Mouse (Mus musculus) heart, embryonic 12.5 days (tissue): ENCODE data around the gene Sgpp2. TPM values are rescaled to one million over a fixed set of nuclear protein-coding genes. Genes with fewer than 3 reads are reported as not detected.

ENCODE experiments used
- ATAC-seq: fragments of 200-750 bp; cut with Nextera tagmentation; 2 replicates; pipeline ENCODE4 v1.8.0; 2017; ENCODE audit warnings: moderate TSS enrichment, moderate library complexity; ENCODE audit not compliant: insufficient number of reproducible peaks, low FRiP score
- H3K27ac ChIP-seq: fragments of 300-500 bp; sonication (generic); 2 replicates; pipeline ENCODE4 v1.5.1; 2016; ENCODE audit warnings: mild to moderate bottlenecking, moderate library complexity; ENCODE audit not compliant: poor library complexity, severe bottlenecking
- H3K27me3 ChIP-seq: fragments of 300-500 bp; sonication (generic); replicated peaks from 2 replicates; pipeline ENCODE4 v1.6.1; 2016; ENCODE audit warnings: mild to moderate bottlenecking, moderate library complexity
- H3K36me3 ChIP-seq: fragments of 300-500 bp; sonication (generic); 2 replicates; pipeline ENCODE4 v1.6.1; 2016; ENCODE audit warnings: mild to moderate bottlenecking, moderate library complexity
- H3K4me1 ChIP-seq: fragments of 300-500 bp; sonication (generic); replicated peaks from 2 replicates; pipeline ENCODE4 v1.6.1; 2016; ENCODE audit warnings: mild to moderate bottlenecking
- H3K4me2 ChIP-seq: fragments of 300-500 bp; sonication (generic); 2 replicates; pipeline ENCODE4 v1.6.1; 2016; ENCODE audit warnings: mild to moderate bottlenecking, moderate library complexity
- H3K4me3 ChIP-seq: fragments of 300-500 bp; sonication (generic); 2 replicates; pipeline ENCODE4 v1.5.1; 2016; ENCODE audit warnings: mild to moderate bottlenecking
- H3K9ac ChIP-seq: fragments of 300-500 bp; sonication (generic); 2 replicates; pipeline ENCODE4 v1.6.1; 2016; ENCODE audit warnings: mild to moderate bottlenecking, moderate library complexity
- H3K9me3 ChIP-seq: fragments of 300-500 bp; sonication (generic); replicated peaks from 2 replicates; pipeline ENCODE4 v1.6.1; 2016; ENCODE audit warnings: mild to moderate bottlenecking, moderate library complexity
- WGBS: fragments of 180-500 bp; shearing (Covaris S2); methylation state at CpG from one replicate; pipeline ENCODE4 v1.1.7; 2016; 5-methylcytosine and 5-hydroxymethylcytosine counted together
- polyA plus RNA-seq: library from polyadenylated mRNA; unstranded; fragments of >200 nt; fragmentation: Nextera tagmentation; extraction: Ambion mirVana; gene quantifications from 2 replicates; pipeline ENCODE4 v1.2.1, GENCODE M21; 2016

Sgpp2 gene
- polyA plus RNA-seq, 1 experiment from 2014 or later = 0.14 TPM

DNA sequence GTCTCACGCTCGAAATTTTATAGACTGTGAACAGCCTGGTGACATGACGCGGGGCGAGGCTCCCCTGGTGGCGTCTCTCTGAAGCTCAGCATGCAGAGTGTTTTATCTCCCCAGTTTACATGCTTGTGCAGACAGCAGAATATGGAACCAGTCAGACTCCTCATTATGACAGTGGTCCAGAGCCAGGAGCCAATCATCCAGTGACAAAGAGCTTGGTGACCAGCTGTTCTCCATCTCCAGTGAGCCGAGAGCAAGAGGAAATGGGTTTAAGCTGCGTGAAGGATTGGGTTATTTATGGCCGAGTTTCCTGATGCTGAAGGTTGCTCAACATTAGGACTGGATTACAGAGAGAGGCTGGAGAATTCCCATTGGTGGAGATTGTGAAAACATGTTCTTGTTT, 28.1 kb downstream of the Sgpp2 start:
- H3K4me2 ChIP-seq = no peak overlapping the region
- H3K4me1 ChIP-seq = peaks cover 10% of the 10 kb centered on the region
- WGBS = 61% methylated on average over 9 of the region's 9 CpGs
- H3K9me3 ChIP-seq = no peaks in the 10 kb centered on the region
- ATAC-seq = no peak
- H3K36me3 ChIP-seq = no peaks in the 10 kb centered on the region
- H3K9ac ChIP-seq = no peak overlapping the region
- no peaks in the 10 kb centered on the region for H3K27me3 ChIP-seq
- H3K4me3 ChIP-seq = no peak overlapping the region
- H3K27ac ChIP-seq = no peak overlapping the region

DNA sequence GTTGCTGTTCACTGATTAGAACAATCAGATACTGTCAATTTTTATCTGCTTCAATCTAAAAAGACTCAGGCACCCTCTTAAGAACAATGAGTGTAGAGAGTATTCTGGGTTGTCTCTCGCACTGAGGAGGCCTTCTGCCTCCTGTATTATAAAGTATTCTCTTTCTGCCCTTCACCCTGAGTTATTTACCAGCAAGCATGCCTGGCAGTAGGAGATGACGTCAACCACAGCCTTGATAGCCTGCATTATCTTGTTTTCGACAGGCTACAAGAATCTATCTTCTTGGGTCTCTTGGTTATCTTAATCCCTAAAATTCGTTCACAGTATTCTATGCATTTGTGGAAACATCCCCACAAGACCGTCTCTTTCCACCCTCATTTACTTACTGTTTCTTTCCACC, 29.8 kb downstream of the Sgpp2 start:
- Histone ChIP-seq H3K9ac (no peak overlapping the region; the same call in 1 of the 2 replicates), H3K4me2 (peak overlapping the region; percentile 28; the same call in 1 of the 2 replicates), H3K27me3 (no peaks in the 10 kb centered on the region), H3K36me3 (no peaks in the 10 kb centered on the region), H3K9me3 (no peaks in the 10 kb centered on the region), H3K4me3 (no peak overlapping the region), H3K4me1 (peaks cover 10% of the 10 kb centered on the region), H3K27ac (no peak overlapping the region)
- 12% methylated on average over 5 of the region's 5 CpGs for WGBS
- no peak for ATAC-seq

GRCm38 (mm10) chr1:78340584-78340983, 30.4 kb downstream of the Sgpp2 start:
- H3K27me3 ChIP-seq = no peaks in the 10 kb centered on the region
- 57% methylated on average over 5 of the region's 5 CpGs for WGBS
- H3K36me3 ChIP-seq = no peaks in the 10 kb centered on the region
- H3K9ac ChIP-seq = no peak overlapping the region
- H3K9me3 ChIP-seq = no peaks in the 10 kb centered on the region
- no peak overlapping the region for H3K4me3 ChIP-seq
- no peak overlapping the region for H3K27ac ChIP-seq
- ATAC-seq = no peak
- H3K4me2 ChIP-seq = no peak overlapping the region
- peaks cover 10% of the 10 kb centered on the region for H3K4me1 ChIP-seq

DNA sequence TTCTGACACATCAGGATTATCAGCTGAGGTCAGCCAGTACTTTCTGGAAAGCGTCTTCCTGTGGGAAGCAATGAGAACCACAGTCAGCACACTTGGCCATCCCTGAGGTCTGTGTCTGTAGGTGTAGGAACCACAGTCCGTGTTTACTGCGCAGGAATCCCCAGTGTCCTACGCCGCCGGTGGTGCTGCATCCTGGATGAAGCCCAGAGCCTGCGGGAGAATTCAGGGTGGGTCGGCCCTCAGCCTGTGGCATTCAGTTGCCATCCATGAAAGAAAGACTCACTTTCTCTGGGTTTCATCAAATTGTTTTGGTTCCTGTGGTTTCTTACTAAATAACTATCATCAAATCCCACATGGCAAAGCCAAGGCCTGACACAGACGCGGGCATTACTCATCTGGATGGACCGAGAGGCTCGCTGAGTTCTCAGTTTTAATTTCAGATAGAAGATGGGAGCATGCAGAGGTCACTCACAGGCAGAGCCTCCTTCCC, 37.2 kb downstream of the Sgpp2 start:
- no peak overlapping the region for H3K4me2 ChIP-seq
- H3K4me1 ChIP-seq = 0 out of 2 replicates have a peak, but pooled peaks cover 3% of the 10 kb centered on the region
- no peak overlapping the region for H3K9ac ChIP-seq
- no peak overlapping the region for H3K27ac ChIP-seq
- H3K4me3 ChIP-seq = no peak overlapping the region
- ATAC-seq = no peak
- 68% methylated on average over 12 of the region's 12 CpGs for WGBS
- no peaks in the 10 kb centered on the region for H3K36me3 ChIP-seq
- H3K27me3 ChIP-seq = no peaks in the 10 kb centered on the region
- H3K9me3 ChIP-seq = no peaks in the 10 kb centered on the region

DNA sequence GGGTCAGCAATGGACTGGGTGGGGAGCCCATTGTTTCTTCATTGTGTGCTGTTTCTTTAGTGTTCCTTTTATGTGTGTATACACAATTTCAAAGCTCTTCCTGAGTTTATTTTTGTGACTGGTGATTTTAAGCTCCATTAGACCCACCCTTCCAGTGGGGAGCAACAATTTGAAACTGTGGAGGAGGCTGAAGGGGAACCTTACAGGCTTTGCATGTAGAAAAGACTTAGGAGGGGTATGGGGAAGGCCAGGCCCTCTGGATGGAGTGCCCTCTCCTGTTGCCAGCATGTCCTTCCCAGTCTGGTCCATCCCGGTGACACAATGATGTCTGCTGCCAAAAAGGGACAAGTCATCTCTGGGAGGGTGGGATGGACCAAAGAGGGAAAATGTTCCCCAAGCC, 39.1 kb downstream of the Sgpp2 start:
- Histone ChIP-seq H3K27me3 (no peaks in the 10 kb centered on the region), H3K4me3 (no peak overlapping the region), H3K27ac (no peak overlapping the region), H3K9ac (no peak overlapping the region), H3K4me2 (no peak overlapping the region), H3K4me1 (0 out of 2 replicates have a peak, but pooled peaks cover 3% of the 10 kb centered on the region), H3K9me3 (no peaks in the 10 kb centered on the region), H3K36me3 (no peaks in the 10 kb centered on the region)
- 87% methylated on average over 1 of the region's 1 CpGs for WGBS
- ATAC-seq = no peak

- 73% methylated on average over 1 of the region's 1 CpGs for WGBS
- H3K27ac ChIP-seq = no peak overlapping the region
- no peak overlapping the region for H3K4me3 ChIP-seq
- H3K9me3 ChIP-seq = no peaks in the 10 kb centered on the region
- H3K9ac ChIP-seq = no peak overlapping the region
- no peaks in the 10 kb centered on the region for H3K36me3 ChIP-seq
- H3K27me3 ChIP-seq = no peaks in the 10 kb centered on the region
- no peak for ATAC-seq
- H3K4me2 ChIP-seq = no peak overlapping the region
- H3K4me1 ChIP-seq = peaks cover 21% of the 10 kb centered on the region
These were observed 43.1 kb downstream of the Sgpp2 start for GRCm38 (mm10) chr1:78353254-78353653.

GRCm38 (mm10) chr1:78355123-78355522, 45.0 kb downstream of the Sgpp2 start:
- Histone ChIP-seq H3K4me2 (no peak overlapping the region), H3K9ac (no peak overlapping the region), H3K27ac (peak overlapping the region; percentile 61), H3K27me3 (no peaks in the 10 kb centered on the region), H3K9me3 (no peaks in the 10 kb centered on the region), H3K4me1 (peaks cover 21% of the 10 kb centered on the region), H3K36me3 (no peaks in the 10 kb centered on the region), H3K4me3 (no peak overlapping the region)
- WGBS = 16% methylated on average over 4 of the region's 4 CpGs
- ATAC-seq = peak; percentile 33; the same call in 1 of the 2 replicates

DNA sequence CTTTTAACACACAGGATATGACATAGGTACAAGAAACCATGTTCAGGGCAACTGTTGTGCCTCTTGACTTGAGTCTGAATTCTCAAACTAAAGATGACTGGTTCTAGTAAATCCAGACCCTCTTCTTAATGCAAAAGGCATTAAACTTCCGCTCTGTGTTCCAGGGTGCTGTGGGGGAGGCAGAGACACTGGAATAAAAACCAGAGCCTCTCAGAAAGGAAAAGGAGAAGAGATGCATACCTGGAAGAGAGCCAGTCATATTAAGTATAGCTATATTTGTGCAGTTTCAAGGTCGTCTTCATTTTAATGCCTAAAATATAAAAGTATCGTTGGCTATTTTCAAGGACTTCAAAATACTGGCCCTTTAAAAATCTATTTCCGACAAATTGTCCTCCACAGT, 47.3 kb downstream of the Sgpp2 start:
- no peak overlapping the region for H3K27ac ChIP-seq
- peaks cover 21% of the 10 kb centered on the region for H3K4me1 ChIP-seq

DNA sequence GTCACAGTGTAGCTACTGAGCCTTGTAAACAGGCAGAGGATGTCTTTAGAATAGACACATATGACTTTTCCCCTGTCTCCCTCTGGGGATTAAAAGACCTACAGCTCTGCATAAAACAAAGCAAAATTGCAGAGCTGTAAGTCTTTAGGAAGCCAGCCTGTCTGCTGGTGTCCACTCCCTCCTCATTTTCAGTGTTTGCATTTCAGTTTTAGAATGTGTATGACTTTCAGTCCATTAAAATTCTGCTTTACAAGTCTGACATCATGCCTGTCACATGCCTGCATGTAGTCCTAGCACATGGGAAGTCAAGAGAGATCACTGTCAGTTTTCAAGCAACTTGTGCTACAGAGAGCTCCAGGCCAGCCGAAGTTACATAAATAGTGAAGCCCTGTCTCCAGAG, 47.7 kb downstream of the Sgpp2 start:
- ATAC-seq = no peak
- Histone ChIP-seq H3K9ac (no peak overlapping the region), H3K36me3 (no peaks in the 10 kb centered on the region), H3K9me3 (no peaks in the 10 kb centered on the region), H3K4me1 (peaks cover 21% of the 10 kb centered on the region), H3K27me3 (no peaks in the 10 kb centered on the region; the same call in 1 of the 2 replicates), H3K4me3 (no peak overlapping the region), H3K27ac (no peak overlapping the region), H3K4me2 (no peak overlapping the region)
- 28% methylated on average over 1 of the region's 1 CpGs for WGBS

More for the DNA sequence above, 47.3 kb downstream of the Sgpp2 start:
- no peak for ATAC-seq
- Histone ChIP-seq H3K4me2 (no peak overlapping the region), H3K9ac (no peak overlapping the region), H3K4me3 (no peak overlapping the region), H3K9me3 (no peaks in the 10 kb centered on the region), H3K27me3 (no peaks in the 10 kb centered on the region), H3K36me3 (no peaks in the 10 kb centered on the region)
- WGBS = 76% methylated on average over 4 of the region's 4 CpGs

GRCm38 (mm10) chr1:78363965-78364889, 54.1 kb downstream of the Sgpp2 start:
- no peak overlapping the region for H3K4me2 ChIP-seq
- peaks cover 10% of the 10 kb centered on the region; the same call in 1 of the 2 replicates for H3K4me1 ChIP-seq
- H3K27ac ChIP-seq = no peak overlapping the region
- no peak overlapping the region for H3K9ac ChIP-seq
- 78% methylated on average over 13 of the region's 13 CpGs for WGBS
- no peaks in the 10 kb centered on the region; the same call in 1 of the 2 replicates for H3K27me3 ChIP-seq
- no peaks in the 10 kb centered on the region for H3K9me3 ChIP-seq
- ATAC-seq = no peak
- H3K36me3 ChIP-seq = no peaks in the 10 kb centered on the region
- H3K4me3 ChIP-seq = no peak overlapping the region

- 58% methylated on average over 5 of the region's 5 CpGs for WGBS
These were observed 57.7 kb downstream of the Sgpp2 start for GRCm38 (mm10) chr1:78367806-78368205.

More at GRCm38 (mm10) chr1:78367806-78368205, 57.7 kb downstream of the Sgpp2 start:
- no peaks in the 10 kb centered on the region; the same call in 1 of the 2 replicates for H3K27me3 ChIP-seq
- H3K4me1 ChIP-seq = peaks cover 24% of the 10 kb centered on the region
- ATAC-seq = no peak
- H3K36me3 ChIP-seq = no peaks in the 10 kb centered on the region
- H3K27ac ChIP-seq = no peak overlapping the region
- H3K9ac ChIP-seq = no peak overlapping the region
- no peak overlapping the region for H3K4me2 ChIP-seq
- no peaks in the 10 kb centered on the region for H3K9me3 ChIP-seq
- H3K4me3 ChIP-seq = no peak overlapping the region
